Mouse (Mus musculus) frontal cortex, adult 2 months (tissue): ENCODE data around the gene Kctd11. TPM values are rescaled to one million over a fixed set of nuclear protein-coding genes. Genes with fewer than 3 reads are reported as not detected.
"Not testable (repeated sequence)": the region's sequence is repeated elsewhere in the genome, so short reads cannot be mapped to it uniquely, and the experiment has no call there.

Experiments used
- DNase-seq, 2 experiments: peaks; one replicate each; pipeline ENCODE4 v3.0.0; 2022; ENCODE audit warnings: low spot score in 1 of 2; ENCODE audit errors: extremely low spot score in 1 of 2
- polyA plus RNA-seq: library from polyadenylated mRNA; depleted of rRNA; stranded (reverse); fragments of >200 nt; gene quantifications from 2 replicates; pipeline ENCODE4 v1.2.3, GENCODE M21; 2012

Kctd11 gene
- polyA plus RNA-seq, 1 experiment: 1.8 TPM

DNA sequence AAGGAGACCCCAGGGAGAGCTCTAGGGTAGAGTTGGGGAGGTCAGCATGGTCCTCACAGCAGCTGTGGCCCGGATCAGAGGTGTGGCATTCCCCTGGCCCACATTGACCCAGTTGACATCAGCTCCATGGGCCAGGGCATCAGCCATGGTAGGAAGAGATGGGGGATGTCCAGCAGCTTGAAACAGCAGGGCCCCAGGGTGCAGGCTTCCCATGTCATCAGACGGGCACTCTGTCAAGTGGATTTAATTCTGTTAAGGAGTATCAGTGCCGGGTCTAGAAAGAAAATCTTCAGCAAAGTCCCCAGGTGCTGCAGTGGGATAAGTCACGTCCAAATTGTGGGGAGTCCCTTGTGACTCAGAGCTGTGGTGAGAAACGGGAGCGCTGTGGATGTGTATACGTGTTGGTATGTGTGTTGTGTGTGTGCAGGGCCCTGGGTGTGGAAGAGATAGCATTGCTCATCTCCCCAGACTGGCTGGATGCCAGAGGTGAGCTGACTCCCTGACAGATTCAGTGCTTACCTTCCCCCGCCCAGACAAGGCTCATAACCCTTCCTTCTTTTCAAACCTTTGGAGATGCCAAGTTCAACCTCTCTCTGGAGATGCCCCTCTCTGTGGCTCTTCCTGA lies 2.4 kb upstream of the Kctd11 start:
- no peak for DNase-seq

GRCm38 (mm10) chr11:69883066-69883465 lies 1.9 kb upstream of the Kctd11 start:
- no peak for DNase-seq

DNA sequence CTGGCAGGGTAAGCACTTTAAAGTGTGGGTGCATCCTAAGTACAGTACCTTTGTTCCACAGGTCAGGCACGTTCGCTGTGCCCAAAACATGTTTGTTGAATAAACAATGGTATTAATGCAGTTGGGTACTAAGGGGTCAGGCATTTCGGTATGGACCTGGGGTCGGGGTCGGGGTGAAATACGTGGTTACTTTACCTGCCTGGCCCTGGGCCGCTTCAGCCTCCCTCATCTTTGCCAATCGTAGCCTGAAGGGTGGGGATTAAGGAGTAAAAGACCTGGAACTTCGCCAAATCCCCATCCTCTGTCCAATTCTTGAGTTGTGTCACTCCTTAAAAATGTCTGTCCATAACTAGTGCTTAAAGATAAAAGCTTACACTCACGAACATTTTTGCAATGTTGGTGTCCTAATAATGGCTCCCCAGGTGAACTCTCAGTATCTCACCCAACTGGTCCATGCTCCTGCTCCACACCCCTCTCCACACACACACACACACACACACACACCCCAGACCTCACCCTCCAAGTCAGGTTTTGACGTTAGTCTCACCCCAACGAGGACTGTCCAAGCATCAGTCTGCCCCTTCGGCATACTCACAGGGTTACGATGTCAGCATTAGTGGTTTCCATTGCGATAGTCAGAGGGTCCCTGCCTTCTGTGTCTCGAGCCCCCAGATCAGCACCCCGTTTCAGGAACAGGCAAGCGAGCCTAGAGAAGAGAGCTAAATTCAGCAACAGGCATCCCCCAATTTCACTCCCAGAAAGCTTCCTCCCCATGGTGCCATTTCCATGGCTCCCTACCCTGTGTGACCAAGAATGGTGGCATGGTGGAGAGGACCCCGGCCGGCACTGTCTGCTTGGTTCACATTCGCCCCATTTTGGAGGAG lies 823 bp upstream of the Kctd11 start:
- DNase-seq: no peak

DNA sequence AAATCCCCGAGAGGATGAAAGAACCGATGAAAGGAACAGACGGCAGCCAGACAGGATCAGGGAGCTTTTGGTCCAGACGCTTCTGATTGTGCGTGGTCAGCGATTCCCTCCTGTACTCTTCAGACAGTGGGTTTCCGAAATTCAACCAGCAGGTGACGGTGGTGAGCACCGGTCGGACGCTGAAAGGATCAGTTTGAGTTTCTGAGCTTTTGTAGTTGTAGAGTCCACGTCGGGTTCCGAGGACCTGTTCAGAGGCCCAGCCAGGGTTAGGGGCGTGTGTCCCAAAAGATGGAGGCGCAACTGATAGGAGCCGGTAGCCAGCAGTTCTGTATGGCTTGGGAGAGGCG lies 727 bp downstream of the Kctd11 start:
- peak in 1 of 2 experiments; percentile 47 for DNase-seq

DNA sequence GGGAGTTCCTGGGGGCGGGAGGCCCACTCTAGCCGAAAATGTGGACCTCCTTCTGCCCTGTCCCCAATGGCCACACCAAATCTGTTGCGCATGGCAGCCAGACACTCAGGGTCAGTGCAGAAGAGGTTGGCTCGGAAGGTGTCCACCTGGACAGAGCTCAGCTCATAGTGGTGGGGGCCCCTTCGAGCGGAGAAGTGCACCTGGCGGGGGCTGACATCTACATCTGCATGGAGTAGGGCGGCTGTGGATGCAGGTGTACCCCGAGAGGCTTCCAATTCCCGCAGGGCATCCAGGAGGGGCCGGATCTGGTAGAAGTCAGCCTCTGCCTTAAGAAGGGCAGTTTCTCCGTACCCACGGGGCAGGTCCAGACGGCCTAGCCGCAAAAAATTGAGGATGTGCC lies 1.5 kb downstream of the Kctd11 start:
- DNase-seq: no peak

GRCm38 (mm10) chr11:69878952-69879351 lies 2.3 kb downstream of the Kctd11 start:
- DNase-seq: no peak

DNA sequence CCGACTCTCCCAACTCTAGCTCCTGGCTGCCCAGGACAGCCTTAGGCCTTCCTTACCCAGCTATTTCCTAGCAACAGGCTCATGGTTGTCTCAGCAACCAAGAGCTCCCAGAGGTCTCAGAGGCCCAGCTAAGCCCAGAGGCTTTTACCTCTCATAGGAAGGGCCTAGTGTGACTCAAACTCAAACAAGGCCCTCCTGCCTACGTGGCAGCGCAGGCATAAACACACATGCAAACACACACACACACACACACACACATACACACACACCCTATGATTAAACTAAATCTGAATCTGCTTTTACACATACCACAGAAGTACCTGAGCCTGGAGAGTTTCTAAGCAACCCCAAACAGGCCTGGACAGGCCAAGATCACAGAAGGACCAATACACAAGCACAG lies 2.8 kb downstream of the Kctd11 start:
- DNase-seq: no peak

GRCm38 (mm10) chr11:69877878-69878277 lies 3.3 kb downstream of the Kctd11 start, which contains the start of gene Tmem95:
TSS of gene Tmem95 (minus strand) at chr11:69878018.
- no peak for DNase-seq

- peak in 1 of 2 experiments; percentile 85 for DNase-seq
Measured at GRCm38 (mm10) chr11:69876867-69877266, 4.3 kb downstream of the Kctd11 start.

GRCm38 (mm10) chr11:69876186-69876585 lies 5.0 kb downstream of the Kctd11 start:
- DNase-seq: no peak

GRCm38 (mm10) chr11:69872451-69872850 lies 8.8 kb downstream of the Kctd11 start:
- DNase-seq: no peak

DNA sequence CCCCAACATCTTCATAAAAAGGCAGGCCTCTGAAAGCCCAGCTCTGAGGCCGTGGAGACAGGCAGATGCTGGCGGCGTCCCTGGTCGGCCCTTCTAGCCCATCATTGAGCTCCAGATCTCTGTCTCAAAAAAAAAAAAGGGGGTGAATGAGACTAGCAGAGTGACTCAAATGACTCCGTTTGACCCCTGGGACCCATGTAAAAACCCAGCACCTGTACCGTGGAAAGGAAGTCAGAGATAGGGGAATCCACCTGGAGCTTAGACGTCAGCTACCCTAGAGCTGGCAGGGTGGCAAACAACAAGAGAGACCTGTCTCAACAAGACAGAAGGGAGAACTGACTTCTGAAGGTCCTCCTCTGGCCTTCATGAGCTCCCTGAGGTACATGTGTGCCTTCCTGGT lies 9.4 kb downstream of the Kctd11 start:
- no peak for DNase-seq

DNA sequence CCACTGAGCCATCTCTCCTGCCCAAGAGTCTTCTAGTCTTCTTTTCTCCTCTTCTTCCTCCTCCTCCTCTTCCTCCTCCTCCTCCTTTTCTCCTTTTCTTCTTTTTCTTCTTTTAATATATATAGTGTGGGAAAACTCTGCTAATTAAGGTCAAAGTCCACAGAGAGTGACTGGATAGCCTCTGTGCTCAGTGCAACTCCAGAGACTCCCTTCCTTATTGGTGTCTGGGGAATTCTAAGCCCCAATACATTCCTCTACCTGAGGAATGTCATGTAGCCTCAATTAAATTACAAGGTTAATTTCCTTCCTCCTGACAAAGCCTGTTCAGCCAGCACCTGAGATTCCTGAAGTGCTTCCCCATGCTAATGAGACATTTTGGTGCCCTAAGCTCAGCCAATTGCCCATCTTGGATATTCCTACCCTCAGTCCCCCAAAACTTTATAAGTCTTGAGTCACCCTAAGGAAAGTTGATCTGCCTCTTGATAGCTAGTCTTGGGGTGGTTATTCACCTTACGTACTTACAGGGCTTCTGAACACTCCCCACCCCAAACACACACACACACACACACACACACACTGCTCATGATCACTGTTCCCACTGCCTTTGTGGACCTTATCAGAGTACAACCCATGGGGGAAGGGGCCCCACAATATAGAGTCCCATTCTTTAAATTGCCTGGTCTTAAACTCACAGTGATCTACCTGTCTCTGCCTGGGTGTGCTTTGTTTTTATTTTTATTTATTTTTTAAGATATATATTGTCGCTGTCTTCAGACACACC lies 10.7 kb downstream of the Kctd11 start:
- DNase-seq: no peak

- no peak for DNase-seq
Measured at GRCm38 (mm10) chr11:69867335-69867734, 13.9 kb downstream of the Kctd11 start.

DNA sequence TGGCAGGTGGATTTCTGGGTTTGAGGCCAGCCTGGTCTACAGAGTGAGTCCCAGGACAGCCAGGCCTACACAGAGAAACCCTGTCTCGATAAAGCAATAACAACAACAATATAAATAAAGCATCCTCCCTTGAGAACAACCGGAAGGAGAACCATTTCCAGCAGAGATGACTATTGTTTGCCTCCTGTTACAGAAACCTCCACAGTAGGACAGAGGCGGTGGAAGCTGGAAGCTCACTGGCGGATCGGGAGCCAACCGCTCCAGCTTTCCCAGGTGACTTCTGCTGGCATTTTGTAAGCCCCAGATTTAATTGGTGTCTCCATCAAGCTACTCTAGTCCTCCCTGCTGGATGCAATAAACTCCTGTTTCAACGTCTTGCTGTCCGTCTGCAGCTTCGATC lies 15.6 kb downstream of the Kctd11 start:
- no peak for DNase-seq

DNA sequence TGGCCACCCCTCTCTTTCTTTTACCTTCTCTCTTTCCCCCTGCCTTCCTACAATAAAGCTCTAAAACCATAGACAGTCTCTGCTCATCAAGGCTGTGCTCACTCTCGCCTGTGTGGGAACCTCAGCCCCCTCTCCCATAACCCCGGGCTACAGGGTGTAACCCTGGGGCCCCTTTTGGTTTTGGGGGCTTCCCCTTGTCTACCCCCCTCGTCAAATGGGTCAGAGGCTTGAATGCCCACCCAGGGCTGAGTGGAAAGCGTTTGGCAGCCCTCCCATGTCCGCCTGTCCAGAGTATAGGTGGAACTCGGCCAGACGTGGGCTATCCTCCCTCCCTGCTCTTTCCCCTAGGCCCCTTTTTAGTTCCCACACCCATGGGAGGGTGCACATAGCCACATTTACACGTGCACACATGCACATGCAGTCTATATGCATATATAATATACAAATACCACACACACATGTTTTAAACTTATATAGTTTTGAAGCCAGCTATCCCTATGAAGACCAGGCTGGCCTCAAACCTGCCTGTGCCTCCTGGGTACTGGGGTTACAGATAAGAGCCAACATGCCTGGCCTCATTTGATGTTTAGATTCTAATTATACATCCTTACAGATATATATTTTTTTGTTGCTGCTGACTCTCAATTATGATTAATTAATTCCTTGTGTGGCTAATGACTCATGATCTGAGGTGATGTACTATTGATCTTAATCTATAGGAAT lies 16.9 kb downstream of the Kctd11 start:
- DNase-seq: no peak

DNA sequence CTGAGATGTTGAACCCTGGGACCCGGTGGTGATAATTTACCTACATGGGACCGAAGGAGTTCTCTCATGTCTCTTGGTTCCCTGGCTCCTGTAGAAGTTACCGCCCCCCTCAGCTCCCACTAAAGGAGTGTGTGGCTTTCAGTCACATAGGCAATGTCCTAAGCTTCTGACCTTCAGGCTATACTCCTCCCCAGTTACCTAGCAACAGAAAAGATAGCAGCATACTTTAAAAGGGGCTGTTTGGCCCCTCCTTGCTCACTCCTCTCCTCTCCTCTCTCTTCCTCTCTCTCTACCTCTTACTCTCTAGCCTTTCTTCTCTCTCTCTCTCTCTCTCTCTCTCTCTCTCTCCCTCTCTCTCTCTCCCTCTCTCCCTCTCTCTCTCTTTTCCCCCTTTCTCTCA lies 17.5 kb downstream of the Kctd11 start:
- DNase-seq: not testable (repeated sequence)

- no peak for DNase-seq
Measured at GRCm38 (mm10) chr11:69858113-69858998, 22.9 kb downstream of the Kctd11 start, which contains the start of gene Tnk1. TSS of gene Tnk1 (minus strand) at chr11:69858730.

GRCm38 (mm10) chr11:69855347-69855746 lies 25.9 kb downstream of the Kctd11 start:
- DNase-seq: no peak

DNA sequence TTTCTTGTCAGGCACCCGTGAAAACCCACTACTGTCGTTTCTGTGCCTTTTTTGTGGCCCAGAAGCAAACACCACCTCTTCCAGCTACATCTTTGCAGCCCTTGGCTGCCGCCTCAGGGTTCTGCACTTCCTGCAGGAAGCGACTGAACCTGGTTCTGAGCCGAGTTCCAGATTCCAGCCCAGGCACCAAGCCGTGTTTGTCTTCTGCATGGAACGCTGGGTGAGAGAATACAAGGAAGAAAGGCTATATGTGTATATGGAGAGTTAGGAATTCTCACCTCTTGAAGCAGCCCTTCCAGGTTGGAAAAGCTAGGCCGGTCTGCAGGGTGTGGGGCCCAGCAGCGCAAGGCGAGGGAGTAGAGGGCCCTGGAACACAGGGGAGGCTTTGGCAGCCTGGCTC lies 26.5 kb downstream of the Kctd11 start:
- DNase-seq: no peak
